Mouse (Mus musculus) ES-Bruce4 (cell line): ENCODE measurements around the gene Noxa1. TPM values are rescaled to one million over a fixed set of nuclear protein-coding genes. Genes with fewer than 3 reads are reported as not detected.

Experiments
- H3K27ac ChIP-seq: 2 replicates; pipeline ENCODE4 v1.5.1; 2012; ENCODE audit warnings: low read length, inconsistent platforms; ENCODE audit not compliant: insufficient read depth
- H3K27me3 ChIP-seq: 2 replicates; pipeline ENCODE4 v1.6.1; 2012; ENCODE audit warnings: mild to moderate bottlenecking, low read length, inconsistent platforms; ENCODE audit not compliant: control insufficient read depth, poor library complexity, insufficient read depth, severe bottlenecking
- H3K36me3 ChIP-seq: 2 replicates; pipeline ENCODE4 v1.6.1; 2012; ENCODE audit warnings: inconsistent platforms, mild to moderate bottlenecking, low read length, moderate library complexity; ENCODE audit not compliant: control insufficient read depth, poor library complexity, insufficient read depth, severe bottlenecking
- H3K4me1 ChIP-seq: one replicate; pipeline ENCODE4 v1.8.1; 2011; ENCODE audit warnings: low read length; ENCODE audit not compliant: control insufficient read depth, insufficient read depth
- H3K4me3 ChIP-seq: 2 replicates; pipeline ENCODE4 v1.5.1; 2011; ENCODE audit warnings: low read depth, mild to moderate bottlenecking, low read length
- H3K9ac ChIP-seq: 2 replicates; pipeline ENCODE4 v1.6.1; 2012; ENCODE audit warnings: low read depth, mild to moderate bottlenecking, inconsistent platforms; ENCODE audit not compliant: poor library complexity, severe bottlenecking
- H3K9me3 ChIP-seq: replicated peaks from 2 replicates; pipeline ENCODE4 v1.6.1; 2012; ENCODE audit warnings: mild to moderate bottlenecking, low read length, inconsistent platforms; ENCODE audit not compliant: control insufficient read depth, poor library complexity, insufficient read depth, severe bottlenecking
- CTCF ChIP-seq: IDR thresholded peaks from one replicate; pipeline ENCODE4 v1.8.1; 2011; ENCODE audit warnings: low read depth, low read length
- EP300 ChIP-seq: IDR thresholded peaks from 2 replicates; pipeline ENCODE4 v1.6.1; 2011; ENCODE audit warnings: low read depth, low read length; ENCODE audit not compliant: insufficient read depth
- POLR2A ChIP-seq: IDR thresholded peaks from one replicate; pipeline ENCODE4 v1.8.1; 2011; ENCODE audit warnings: low read length; ENCODE audit not compliant: insufficient read depth
- polyA plus RNA-seq: library from polyadenylated mRNA; stranded (reverse); fragments of >200 nt; gene quantifications from 2 replicates; pipeline ENCODE4 v1.2.4, GENCODE M21; 2011; ENCODE audit warnings: low read depth; ENCODE audit not compliant: missing spikeins, insufficient read depth, insufficient read length

The Noxa1 gene
- polyA plus RNA-seq, 1 experiment: not detected

DNA sequence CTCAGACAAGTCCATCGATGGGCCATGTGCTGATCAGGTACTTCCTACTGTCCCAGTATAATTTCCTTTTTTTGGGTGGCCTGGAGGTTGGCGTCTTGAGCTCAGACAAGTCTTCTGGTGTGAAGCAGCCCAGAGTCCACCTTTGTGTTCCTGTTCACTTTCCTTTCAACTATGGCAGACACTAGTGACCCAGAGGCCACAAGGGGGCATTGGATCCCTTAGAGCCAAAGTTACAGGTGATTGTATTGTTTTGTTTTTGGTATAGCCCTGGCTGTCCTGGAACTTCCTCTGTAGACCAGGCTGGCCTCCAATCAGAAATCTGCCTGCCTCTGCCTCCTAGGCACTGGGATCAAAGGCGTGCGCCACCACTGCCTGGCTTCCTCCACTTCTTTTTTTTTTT lies 22.6 kb downstream of the Noxa1 start:
- H3K9ac ChIP-seq: no peak overlapping the region
- H3K9me3 ChIP-seq: no peaks in the 10 kb centered on the region
- TF ChIP-seq CTCF: no peak
- no peak for TF ChIP-seq POLR2A
- TF ChIP-seq EP300: no peak
- H3K36me3 ChIP-seq: no peaks in the 10 kb centered on the region
- no peaks in the 10 kb centered on the region for H3K4me1 ChIP-seq
- no peak overlapping the region for H3K27ac ChIP-seq
- H3K27me3 ChIP-seq: no peaks in the 10 kb centered on the region
- no peak overlapping the region for H3K4me3 ChIP-seq

DNA sequence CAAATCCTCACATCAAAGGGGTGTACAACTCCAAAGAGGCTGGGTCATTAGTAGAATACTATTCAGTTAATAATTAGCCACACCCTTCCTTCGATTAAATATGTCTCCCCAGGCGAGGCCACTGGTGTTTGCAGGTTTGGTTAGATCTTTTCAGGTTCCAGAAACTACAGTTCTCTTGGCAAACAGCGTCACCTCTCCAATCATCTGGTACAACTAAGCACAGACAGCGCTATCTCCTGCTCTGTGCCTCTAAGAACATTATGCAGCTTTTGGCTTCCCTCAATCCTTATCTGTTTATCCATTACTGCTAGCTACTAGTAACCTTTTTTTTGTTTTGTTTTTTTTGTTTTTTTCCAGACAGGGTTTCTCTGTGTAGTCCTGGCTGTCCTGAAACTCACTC lies 25.4 kb downstream of the Noxa1 start:
- H3K27ac ChIP-seq: no peak overlapping the region
- no peaks in the 10 kb centered on the region for H3K9me3 ChIP-seq
- no peaks in the 10 kb centered on the region for H3K4me1 ChIP-seq
- no peak overlapping the region for H3K4me3 ChIP-seq
- TF ChIP-seq POLR2A (no peak), CTCF (no peak), EP300 (no peak)
- no peaks in the 10 kb centered on the region for H3K36me3 ChIP-seq
- no peak overlapping the region for H3K9ac ChIP-seq
- H3K27me3 ChIP-seq: no peaks in the 10 kb centered on the region

DNA sequence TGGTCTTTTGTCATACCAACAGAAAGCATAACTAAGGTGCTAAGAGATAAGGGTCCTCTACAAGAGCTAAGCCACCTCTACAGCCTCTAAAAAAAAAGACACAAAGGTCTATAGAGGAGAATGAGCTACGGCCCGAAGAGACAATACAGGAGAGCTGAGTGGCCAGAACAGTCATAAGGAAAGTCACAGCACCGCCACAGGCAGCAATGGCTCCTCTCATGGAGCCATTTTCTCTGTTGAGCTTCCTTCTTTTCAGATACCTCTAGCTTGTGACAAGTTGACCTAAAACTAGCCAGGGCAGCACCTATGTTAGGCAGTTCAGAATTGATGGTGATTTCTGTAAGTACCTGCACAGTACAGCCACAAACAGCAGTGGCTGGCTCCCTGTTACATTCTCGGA lies 28.4 kb downstream of the Noxa1 start:
- Histone ChIP-seq H3K36me3 (no peaks in the 10 kb centered on the region), H3K27me3 (no peaks in the 10 kb centered on the region), H3K4me3 (no peak overlapping the region), H3K9ac (no peak overlapping the region), H3K4me1 (no peaks in the 10 kb centered on the region), H3K9me3 (no peaks in the 10 kb centered on the region), H3K27ac (no peak overlapping the region)
- TF ChIP-seq POLR2A (no peak), CTCF (no peak), EP300 (no peak)

DNA sequence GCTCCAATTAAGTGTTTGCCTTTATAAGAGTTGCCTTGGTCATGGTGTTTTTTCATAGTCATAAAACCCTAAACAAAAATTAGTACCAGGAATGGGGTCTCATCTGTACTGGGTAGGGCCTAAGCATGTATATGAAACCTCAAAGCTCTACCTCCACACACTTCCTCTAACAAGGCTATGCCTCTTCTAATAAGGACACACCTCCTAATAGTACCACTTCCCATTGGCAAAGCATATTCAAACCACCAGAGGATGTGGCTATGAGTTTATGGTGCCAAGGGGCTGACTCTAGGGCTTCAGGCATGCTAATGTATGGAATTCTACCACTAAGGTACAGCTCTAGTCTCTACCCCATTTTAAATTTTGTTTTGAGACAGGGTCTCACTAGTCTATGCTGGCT lies 29.4 kb downstream of the Noxa1 start:
- H3K4me1 ChIP-seq: no peaks in the 10 kb centered on the region
- no peak overlapping the region for H3K4me3 ChIP-seq

DNA sequence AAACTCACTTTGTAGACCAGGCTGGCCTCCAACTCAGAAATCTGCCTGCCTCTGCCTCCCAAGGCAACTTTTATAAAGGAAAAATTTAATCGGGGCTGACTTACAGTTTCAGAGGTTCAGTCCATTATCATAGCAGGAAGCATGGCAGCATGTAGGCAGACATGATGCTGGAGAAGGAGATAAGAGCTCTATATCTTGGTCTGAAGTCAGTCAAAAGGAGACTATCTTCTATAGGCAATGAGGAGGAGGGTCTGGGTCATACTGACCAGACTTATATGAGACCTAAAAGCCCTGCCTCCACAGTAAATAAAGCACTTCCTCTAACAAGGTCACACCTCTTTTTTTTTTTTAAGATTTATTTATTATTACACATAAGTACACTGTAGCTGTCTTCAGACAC lies 30.7 kb downstream of the Noxa1 start:
- no peaks in the 10 kb centered on the region for H3K9me3 ChIP-seq
- H3K27me3 ChIP-seq: no peaks in the 10 kb centered on the region
- H3K9ac ChIP-seq: no peak overlapping the region
- H3K4me1 ChIP-seq: no peaks in the 10 kb centered on the region
- TF ChIP-seq POLR2A: no peak
- TF ChIP-seq CTCF: no peak
- no peak for TF ChIP-seq EP300
- no peak overlapping the region for H3K27ac ChIP-seq
- no peak overlapping the region for H3K4me3 ChIP-seq
- no peaks in the 10 kb centered on the region for H3K36me3 ChIP-seq

More for the DNA sequence above, 29.4 kb downstream of the Noxa1 start:
- Histone ChIP-seq H3K9ac (no peak overlapping the region), H3K36me3 (no peaks in the 10 kb centered on the region), H3K27ac (no peak overlapping the region), H3K9me3 (no peaks in the 10 kb centered on the region), H3K27me3 (no peaks in the 10 kb centered on the region)
- TF ChIP-seq POLR2A (no peak), EP300 (no peak), CTCF (no peak)

DNA sequence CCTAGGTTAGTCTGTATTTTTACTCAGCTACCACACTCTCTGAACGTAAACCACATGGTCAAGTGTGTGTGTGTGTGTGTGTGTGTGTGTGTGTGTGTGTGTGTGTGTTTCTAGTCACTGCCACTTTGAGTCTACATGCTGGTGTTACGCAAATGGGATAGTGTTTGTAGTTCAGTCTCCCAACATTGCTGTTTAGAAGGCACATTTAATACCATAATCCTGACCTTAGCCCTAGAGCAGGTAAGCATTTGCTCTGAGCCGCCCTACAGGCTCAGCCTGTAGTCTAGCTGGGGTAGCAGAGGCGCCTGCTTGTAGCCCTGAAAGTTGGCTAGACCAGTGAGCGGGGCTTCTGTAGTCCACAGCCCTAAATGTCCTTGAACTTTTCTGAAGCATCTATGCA lies 31.4 kb downstream of the Noxa1 start:
- no peak overlapping the region for H3K9ac ChIP-seq
- no peak for TF ChIP-seq POLR2A
- no peak for TF ChIP-seq CTCF
- TF ChIP-seq EP300: no peak
- no peak overlapping the region for H3K4me3 ChIP-seq
- no peaks in the 10 kb centered on the region for H3K36me3 ChIP-seq
- no peaks in the 10 kb centered on the region for H3K4me1 ChIP-seq
- H3K9me3 ChIP-seq: no peaks in the 10 kb centered on the region
- no peak overlapping the region for H3K27ac ChIP-seq
- H3K27me3 ChIP-seq: no peaks in the 10 kb centered on the region
